Mouse (Mus musculus) spleen, adult 2 months (tissue): ENCODE results near the gene Tgm5. TPM values are rescaled to one million over a fixed set of nuclear protein-coding genes. Genes with fewer than 3 reads are reported as not detected.

Source experiments
- DNase-seq, 2 experiments: peaks; one replicate each; pipeline versions ENCODE4 v3.0.0 to v3.0.0-alpha.2; 2012 to 2021; ENCODE audit warnings: low spot score in 2 of 2, low read depth in 1 of 2
- H3K27ac ChIP-seq: fragments of 200-500 bp; 2 replicates; pipeline ENCODE4 v1.5.1; 2012; ENCODE audit warnings: low read length, inconsistent platforms; ENCODE audit not compliant: insufficient read depth
- H3K27me3 ChIP-seq: fragments of 200-500 bp; 2 replicates; pipeline ENCODE4 v1.6.1; 2012; ENCODE audit warnings: mild to moderate bottlenecking, moderate library complexity, low read length, inconsistent platforms; ENCODE audit not compliant: control insufficient read depth, insufficient read depth
- H3K36me3 ChIP-seq: fragments of 200-500 bp; 2 replicates; pipeline ENCODE4 v1.6.1; 2012; ENCODE audit warnings: mild to moderate bottlenecking, low read length, inconsistent platforms; ENCODE audit not compliant: control insufficient read depth, insufficient read depth
- H3K4me1 ChIP-seq: fragments of 200-500 bp; 2 replicates; pipeline ENCODE4 v1.6.1; 2011; ENCODE audit warnings: inconsistent platforms; ENCODE audit not compliant: control insufficient read depth, insufficient read depth, insufficient read length
- H3K4me3 ChIP-seq: fragments of 200-500 bp; 2 replicates; pipeline ENCODE4 v1.5.1; 2011; ENCODE audit warnings: mild to moderate bottlenecking, inconsistent platforms; ENCODE audit not compliant: insufficient read depth, insufficient read length; ENCODE audit errors: extremely low read depth
- CTCF ChIP-seq: fragments of 200-500 bp; IDR thresholded peaks from 2 replicates; pipeline ENCODE4 v1.5.1; 2011; ENCODE audit warnings: mild to moderate bottlenecking, inconsistent platforms; ENCODE audit not compliant: insufficient read depth, insufficient read length, insufficient replicate concordance; ENCODE audit errors: extremely low read depth
- POLR2A ChIP-seq: fragments of 200-500 bp; IDR thresholded peaks from 2 replicates; pipeline ENCODE4 v1.6.1; 2011; ENCODE audit warnings: low read depth, low read length, inconsistent platforms
- WGBS: fragments of 180-500 bp; shearing (Covaris S2); methylation state at CpG from one replicate; pipeline ENCODE4 v1.1.7; 2018; 5-methylcytosine and 5-hydroxymethylcytosine counted together
- polyA plus RNA-seq: library from polyadenylated mRNA; depleted of rRNA; stranded (reverse); fragments of >200 nt; gene quantifications from 2 replicates; pipeline ENCODE4 v1.2.3, GENCODE M21; 2012

Gene Tgm5
- polyA plus RNA-seq, 1 experiment, result not detected

DNA sequence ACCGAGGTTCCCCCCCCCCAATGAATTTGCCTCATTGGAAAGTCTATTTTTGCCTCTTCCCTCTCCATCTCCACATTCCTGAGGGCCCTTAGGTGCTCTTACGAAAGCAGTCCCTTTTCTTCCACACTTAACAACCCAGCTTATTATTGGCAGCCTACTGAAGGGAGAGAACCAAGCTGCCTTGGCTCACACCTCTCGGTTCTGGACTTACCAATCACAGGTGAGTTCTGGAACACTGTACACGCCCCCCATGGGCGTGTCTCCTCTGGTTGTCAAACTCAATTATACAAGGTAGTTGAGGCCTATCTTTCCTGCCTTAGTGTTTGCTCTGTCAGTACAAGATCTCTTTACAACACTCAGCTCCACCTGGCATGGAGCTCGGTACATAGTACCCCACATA, 13.8 kb downstream of the Tgm5 start:
- DNase-seq, result no peak
- WGBS, result 90% methylated on average over 6 of the region's 6 CpGs
- H3K27me3 ChIP-seq, result no peaks in the 10 kb centered on the region

GRCm38 (mm10) chr2:121069506-121069905, 16.1 kb downstream of the Tgm5 start:
- DNase-seq, result no peak
- Histone ChIP-seq H3K27me3 (no peaks in the 10 kb centered on the region), H3K36me3 (no peaks in the 10 kb centered on the region), H3K4me3 (no peak overlapping the region), H3K27ac (no peak overlapping the region), H3K4me1 (no peaks in the 10 kb centered on the region)
- TF ChIP-seq CTCF (no peak), POLR2A (no peak)
- WGBS, result 89% methylated on average over 6 of the region's 6 CpGs

More for the DNA sequence above, 13.8 kb downstream of the Tgm5 start:
- TF ChIP-seq POLR2A (no peak), CTCF (no peak)
- H3K4me3 ChIP-seq, result no peak overlapping the region
- no peaks in the 10 kb centered on the region for H3K4me1 ChIP-seq
- no peaks in the 10 kb centered on the region for H3K36me3 ChIP-seq
- no peak overlapping the region for H3K27ac ChIP-seq

DNA sequence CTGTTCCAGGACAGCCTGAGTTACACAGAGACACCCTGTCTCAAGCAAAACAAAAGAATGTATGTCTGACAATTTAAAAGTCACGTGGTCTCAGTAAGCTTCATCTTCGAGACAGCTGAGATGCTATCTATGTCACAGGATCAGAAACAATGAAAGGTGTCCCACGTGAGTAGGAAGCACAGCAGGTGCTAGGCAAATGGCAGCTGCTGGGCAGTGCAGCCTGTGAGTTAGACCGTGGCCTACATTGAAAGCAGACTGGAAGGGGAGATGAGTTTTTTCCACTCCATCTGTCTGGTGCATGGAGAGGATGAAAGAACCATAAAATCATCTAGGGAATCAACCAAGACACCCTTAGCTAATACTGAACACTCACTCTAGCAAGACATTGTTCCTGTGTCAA, 18.5 kb downstream of the Tgm5 start:
- TF ChIP-seq CTCF (no peak), POLR2A (no peak)
- no peak for DNase-seq
- H3K27me3 ChIP-seq, result no peaks in the 10 kb centered on the region
- no peak overlapping the region for H3K4me3 ChIP-seq
- H3K27ac ChIP-seq, result no peak overlapping the region
- H3K4me1 ChIP-seq, result no peaks in the 10 kb centered on the region
- no peaks in the 10 kb centered on the region for H3K36me3 ChIP-seq
- WGBS, result 73% methylated on average over 4 of the region's 4 CpGs

DNA sequence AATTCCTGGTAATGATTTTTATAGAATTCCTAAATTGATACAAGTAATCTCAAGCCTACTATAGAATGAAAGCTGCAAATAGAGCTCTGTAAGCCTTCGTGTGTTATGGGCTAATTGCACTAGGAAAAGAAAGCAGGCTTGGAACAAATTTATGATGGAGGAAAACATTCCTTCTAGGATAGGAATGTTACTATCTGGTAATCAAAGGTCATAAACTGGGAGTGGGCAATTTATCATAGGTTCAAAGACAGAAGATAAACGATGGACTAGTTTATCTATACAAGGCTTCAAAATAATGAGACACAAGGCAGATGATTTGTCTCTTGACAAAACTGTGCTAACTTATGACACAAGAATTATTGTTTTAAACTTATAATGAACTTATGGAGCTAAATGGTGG, 24.3 kb downstream of the Tgm5 start:
- 93% methylated on average over 2 of the region's 2 CpGs for WGBS
- TF ChIP-seq POLR2A (no peak), CTCF (no peak)
- no peak for DNase-seq

DNA sequence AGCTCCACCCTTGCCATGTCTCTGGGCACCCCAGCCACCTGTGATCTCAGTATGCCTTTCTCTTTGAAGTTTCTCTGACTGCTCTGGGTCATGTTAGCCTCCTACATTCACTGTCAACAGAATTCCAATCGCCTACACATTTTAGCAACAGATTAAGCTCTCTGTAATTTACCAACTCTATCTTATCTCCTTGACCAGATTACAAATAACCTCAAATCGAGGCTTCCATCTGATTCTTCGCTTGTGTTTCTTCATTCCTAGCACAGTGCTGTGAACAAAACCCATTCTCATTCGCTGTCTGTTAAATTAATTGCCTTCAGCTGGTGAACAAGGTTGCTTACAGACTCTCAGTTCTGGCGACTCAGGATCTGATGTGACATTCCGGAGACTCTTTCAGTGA, 27.6 kb downstream of the Tgm5 start:
- no peak overlapping the region for H3K27ac ChIP-seq
- no peak for DNase-seq

More for the DNA sequence above, 24.3 kb downstream of the Tgm5 start:
- Histone ChIP-seq H3K4me3 (no peak overlapping the region), H3K4me1 (no peaks in the 10 kb centered on the region), H3K27me3 (no peaks in the 10 kb centered on the region), H3K27ac (no peak overlapping the region), H3K36me3 (no peaks in the 10 kb centered on the region)

GRCm38 (mm10) chr2:121055915-121056314, 29.7 kb downstream of the Tgm5 start:
- Histone ChIP-seq H3K36me3 (no peaks in the 10 kb centered on the region), H3K27me3 (no peaks in the 10 kb centered on the region; the same call in 1 of the 2 replicates), H3K4me3 (no peak overlapping the region), H3K27ac (no peak overlapping the region), H3K4me1 (no peaks in the 10 kb centered on the region)
- no peak for DNase-seq
- 82% methylated on average over 6 of the region's 6 CpGs for WGBS
- TF ChIP-seq POLR2A (no peak), CTCF (no peak)

More for the DNA sequence above, 27.6 kb downstream of the Tgm5 start:
- no peaks in the 10 kb centered on the region; the same call in 1 of the 2 replicates for H3K27me3 ChIP-seq
- H3K4me3 ChIP-seq, result no peak overlapping the region
- H3K36me3 ChIP-seq, result no peaks in the 10 kb centered on the region
- 80% methylated on average over 6 of the region's 6 CpGs for WGBS
- no peak for TF ChIP-seq CTCF
- no peak for TF ChIP-seq POLR2A
- no peaks in the 10 kb centered on the region for H3K4me1 ChIP-seq

GRCm38 (mm10) chr2:121054060-121054459, 31.6 kb downstream of the Tgm5 start:
- Histone ChIP-seq H3K36me3 (no peaks in the 10 kb centered on the region), H3K27ac (no peak overlapping the region), H3K4me3 (no peak overlapping the region), H3K27me3 (no peaks in the 10 kb centered on the region; the same call in 1 of the 2 replicates), H3K4me1 (no peaks in the 10 kb centered on the region)
- 58% methylated on average over 2 of the region's 2 CpGs for WGBS
- TF ChIP-seq CTCF (no peak), POLR2A (no peak)
- no peak for DNase-seq
